Mouse (Mus musculus): ENCODE measurements around the gene Hspa4l.
A peak's percentile ranks its signal among the peaks of the same experiment; 100 is the strongest.

The Hspa4l gene

GRCm38 (mm10) chr3:40845521-40845920 is 101.2 kb downstream of the Hspa4l start:
- DNase-seq, result peak; percentile 6 to 11
